Mouse (Mus musculus): Measurements from ENCODE around the gene Gm21834. TPM values are rescaled to one million over a fixed set of nuclear protein-coding genes. Genes with fewer than 3 reads are reported as not detected.
A peak's percentile ranks its signal among the peaks of the same experiment; 100 is the strongest.

Gm21834 gene
- not detected for total RNA-seq (2021)
- long read RNA-seq = 0 reads

GRCm38 (mm10) chr17:57742119-57742518 lies at the start of gene Gm21834:
TSS of gene Gm21834 (minus strand) at chr17:57742219.
- no peak for DNase-seq (ENCODE audit: low spot score in 2 of 2)

GRCm38 (mm10) chr17:57788161-57788799 lies 46.3 kb upstream of the Gm21834 start:
- no peak for DNase-seq (ENCODE audit: low spot score in 2 of 2)

- DNase-seq (ENCODE audit: low spot score in 2 of 2) = peak; percentile 32 to 76
Observed at GRCm38 (mm10) chr17:57770904-57771303, 28.9 kb upstream of the Gm21834 start.

- DNase-seq (ENCODE audit: low spot score in 2 of 2) = peak; percentile 36 to 62
Observed at GRCm38 (mm10) chr17:57768622-57769610, 26.9 kb upstream of the Gm21834 start, which contains the start of gene Cntnap5c. TSS of gene Cntnap5c (plus strand) at chr17:57769570.

- DNase-seq (ENCODE audit: low spot score in 2 of 2) = peak in 1 of 2 experiments; percentile 16
Observed at GRCm38 (mm10) chr17:57767306-57767705, 25.3 kb upstream of the Gm21834 start.

GRCm38 (mm10) chr17:57758033-57758432 lies 16.0 kb upstream of the Gm21834 start:
- DNase-seq (ENCODE audit: low spot score in 2 of 2) = no peak

GRCm38 (mm10) chr17:57694791-57695190 lies 47.2 kb downstream of the Gm21834 start:
- peak; percentile 74 to 87 for DNase-seq (ENCODE audit: low spot score in 2 of 2)

Other genes with a start within 250 kb of the Gm21834 start
- under 1 TPM in 1 of 2 experiments, not detected in 1; 0.08 TPM for gene Vmn2r120, start 196.7 kb downstream of the Gm21834 start, total RNA-seq (2021)
- 10 to 100 TPM; 17.8 to 23.5 TPM for gene Cntnap5c, start 27.4 kb upstream of the Gm21834 start, total RNA-seq (2021)